Mouse (Mus musculus) midbrain, postnatal 0 days (tissue): ENCODE data around the gene Gm49336. TPM values are rescaled to one million over a fixed set of nuclear protein-coding genes. Genes with fewer than 3 reads are reported as not detected.

ENCODE experiments used
- ATAC-seq: fragments of 200-750 bp; cut with Nextera tagmentation; 2 replicates; pipeline ENCODE4 v1.8.0; 2017; ENCODE audit warnings: moderate number of reproducible peaks, mild to moderate bottlenecking, moderate TSS enrichment, moderate library complexity; ENCODE audit not compliant: low FRiP score
- DNase-seq: peaks from one replicate; pipeline ENCODE4 v3.0.0-alpha.2; 2015; ENCODE audit warnings: low spot score
- H3K27ac ChIP-seq: fragments of 300-500 bp; sonication (generic); 2 replicates; pipeline ENCODE4 v1.5.1; 2014; ENCODE audit warnings: low read depth, mild to moderate bottlenecking, low read length, mixed read lengths
- H3K27me3 ChIP-seq: fragments of 300-500 bp; sonication (generic); 2 replicates; pipeline ENCODE4 v1.6.1; 2014; ENCODE audit warnings: low read length, control low read depth, mixed read lengths; ENCODE audit not compliant: insufficient read depth
- H3K36me3 ChIP-seq: fragments of 300-500 bp; sonication (generic); 2 replicates; pipeline ENCODE4 v1.6.1; 2014; ENCODE audit warnings: low read length, control low read depth, mixed read lengths; ENCODE audit not compliant: insufficient read depth
- H3K4me1 ChIP-seq: fragments of 300-500 bp; sonication (generic); 2 replicates; pipeline ENCODE4 v1.6.1; 2014; ENCODE audit warnings: mild to moderate bottlenecking, control low read depth, antibody characterized with exemption, low read length, mixed read lengths; ENCODE audit not compliant: insufficient read depth
- H3K4me2 ChIP-seq: fragments of 300-500 bp; sonication (generic); 2 replicates; pipeline ENCODE4 v1.6.1; 2014; ENCODE audit warnings: low read depth, mild to moderate bottlenecking, low read length, mixed read lengths; ENCODE audit not compliant: poor library complexity, severe bottlenecking
- H3K4me3 ChIP-seq: fragments of 300-500 bp; sonication (generic); 2 replicates; pipeline ENCODE4 v1.5.1; 2014; ENCODE audit warnings: low read depth, mild to moderate bottlenecking, low read length, moderate library complexity
- H3K9ac ChIP-seq: fragments of 300-500 bp; sonication (generic); replicated peaks from 2 replicates; pipeline ENCODE4 v1.6.1; 2014; ENCODE audit warnings: mild to moderate bottlenecking, low read length, moderate library complexity, mixed read lengths; ENCODE audit not compliant: poor library complexity, severe bottlenecking
- H3K9me3 ChIP-seq: fragments of 300-500 bp; sonication (generic); 2 replicates; pipeline ENCODE4 v1.6.1; 2016; ENCODE audit warnings: low read length, control low read depth
- CTCF ChIP-seq: IDR thresholded peaks from 2 replicates; pipeline ENCODE4 v1.5.1; 2016; ENCODE audit warnings: antibody characterized with exemption, mild to moderate bottlenecking
- WGBS: fragments of 180-500 bp; shearing (Covaris S2); extraction: QIAGEN DNeasy Blood & Tissue Kit; methylation state at CpG from one replicate; pipeline ENCODE4 v1.1.7; 2014; 5-methylcytosine and 5-hydroxymethylcytosine counted together
- microRNA counts: library from miRNA; unstranded; fragments of <30 nt; microRNA quantifications from one replicate; lab custom pipeline; 2015
- microRNA-seq: library from miRNA; unstranded; fragments of <30 nt; microRNA quantifications from one replicate; pipeline ENCODE4, GENCODE M21; 2016; ENCODE audit warnings: borderline number of aligned reads
- polyA plus RNA-seq: library from polyadenylated mRNA; unstranded; fragments of >200 nt; fragmentation: Nextera tagmentation; extraction: Ambion mirVana; gene quantifications from 2 replicates; pipeline ENCODE4 v1.2.1, GENCODE M21; 2015
- total RNA-seq: library from RNA; depleted of rRNA; stranded (reverse); fragments of >200 nt; gene quantifications from 2 replicates; pipeline ENCODE4 v1.2.3, GENCODE M21; 2014; rRNA removed

Gene Gm49336
- total and polyA plus RNA-seq, 2 experiments from 2014 or later: 36.9 to 115 TPM

GRCm38 (mm10) chr14:60163367-60163766 is 87.9 kb downstream of the Gm49336 start:
- WGBS: 90% methylated on average over 3 of the region's 3 CpGs
- Histone ChIP-seq H3K9ac (no peak overlapping the region), H3K4me1 (no peaks in the 10 kb centered on the region), H3K9me3 (no peaks in the 10 kb centered on the region), H3K4me2 (no peak overlapping the region), H3K27me3 (no peaks in the 10 kb centered on the region), H3K27ac (no peak overlapping the region), H3K4me3 (no peak overlapping the region), H3K36me3 (no peaks in the 10 kb centered on the region)
- no peak for DNase-seq
- no peak for ATAC-seq
- TF ChIP-seq CTCF: no peak

MicroRNAs within 50 kb of the gene (microRNA counts, 519-probe panel; counts per million panel counts)
- microRNA mmu-miR-719 (lab: Ali Mortazavi, UCI): 528 counts per million, percentile 58 among the panel's probes with 10 or more counts

Small RNA genes within 50 kb of the gene (microRNA-seq; reads per million reads assigned to microRNA genes)
- gene Mir719: not detected

Other genes starting within 250 kb of the Gm49336 start
- 65.9 and 81.7 TPM in 2 replicates for gene Atp8a2, start 54.3 kb downstream of the Gm49336 start, total RNA-seq
- gene Atp8a2, start 54.3 kb downstream of the Gm49336 start, polyA plus RNA-seq: 36.0 and 43.0 TPM in 2 replicates
- gene Nupl1, start 76 bp downstream of the Gm49336 start, total RNA-seq: 0.05 and 0.16 TPM in 2 replicates
- gene Nupl1, start 76 bp downstream of the Gm49336 start, polyA plus RNA-seq: 0.07 TPM in 1 of 2 replicates, not detected in the other
- 36.1 and 38.6 TPM in 2 replicates for gene Mtmr6, start 13.7 kb upstream of the Gm49336 start, total RNA-seq
- 57.7 and 58.6 TPM in 2 replicates for gene Mtmr6, start 13.7 kb upstream of the Gm49336 start, polyA plus RNA-seq
- gene Amer2, start 121.8 kb upstream of the Gm49336 start, total RNA-seq: 28.3 TPM in 2 replicates
- 13.7 and 18.3 TPM in 2 replicates for gene Amer2, start 121.8 kb upstream of the Gm49336 start, polyA plus RNA-seq